Mouse (Mus musculus) liver, embryonic 13.5 days (tissue): ENCODE measurements at regions not wholly inside any gene's neighbourhood (a gene's known extent, or its start where the extent isn't known, plus 50 kb on each side); places are given as distances from the start of the nearest gene placed in this dataset.

ENCODE experiments used
- ATAC-seq: fragments of 200-750 bp; cut with Nextera tagmentation; 2 replicates; pipeline ENCODE4 v1.8.0; 2017; ENCODE audit warnings: low read depth, mild to moderate bottlenecking, moderate number of reproducible peaks, moderate library complexity
- DNase-seq: peaks from one replicate; pipeline ENCODE4 v3.0.0; 2022
- H3K27ac ChIP-seq: fragments of 300-500 bp; sonication (generic); 2 replicates; pipeline ENCODE4 v1.5.1; 2015; ENCODE audit warnings: moderate library complexity, mild to moderate bottlenecking, inconsistent platforms
- H3K27me3 ChIP-seq: fragments of 300-500 bp; sonication (generic); 2 replicates; pipeline ENCODE4 v1.6.1; 2015; ENCODE audit warnings: mild to moderate bottlenecking, inconsistent platforms
- H3K36me3 ChIP-seq: fragments of 300-500 bp; sonication (generic); 2 replicates; pipeline ENCODE4 v1.6.1; 2015; ENCODE audit warnings: mild to moderate bottlenecking, inconsistent platforms
- H3K4me1 ChIP-seq: fragments of 300-500 bp; sonication (generic); replicated peaks from 2 replicates; pipeline ENCODE4 v1.6.1; 2015; ENCODE audit warnings: inconsistent platforms
- H3K4me2 ChIP-seq: fragments of 300-500 bp; sonication (generic); 2 replicates; pipeline ENCODE4 v1.6.1; 2015; ENCODE audit warnings: inconsistent platforms, mild to moderate bottlenecking, moderate library complexity
- H3K4me3 ChIP-seq: fragments of 300-500 bp; sonication (generic); replicated peaks from 2 replicates; pipeline ENCODE4 v1.5.1; 2015; ENCODE audit warnings: mild to moderate bottlenecking, inconsistent platforms
- H3K9ac ChIP-seq: fragments of 300-500 bp; sonication (generic); 2 replicates; pipeline ENCODE4 v1.6.1; 2015; ENCODE audit warnings: mild to moderate bottlenecking, inconsistent platforms
- H3K9me3 ChIP-seq: fragments of 300-500 bp; sonication (generic); replicated peaks from 2 replicates; pipeline ENCODE4 v1.6.1; 2016; ENCODE audit warnings: inconsistent platforms
- WGBS: fragments of 180-500 bp; shearing (Covaris S2); methylation state at CpG from one replicate; pipeline ENCODE4 v1.1.7; 2015; ENCODE audit not compliant: insufficient replicate concordance; 5-methylcytosine and 5-hydroxymethylcytosine counted together

- Histone ChIP-seq H3K27ac (no peak overlapping the region), H3K36me3 (no peaks in the 10 kb centered on the region), H3K4me2 (no peak overlapping the region), H3K9me3 (no peaks in the 10 kb centered on the region), H3K4me3 (no peak overlapping the region), H3K9ac (no peak overlapping the region), H3K4me1 (no peaks in the 10 kb centered on the region), H3K27me3 (no peaks in the 10 kb centered on the region)
- 62% methylated on average over 1 of the region's 1 CpGs for WGBS
- ATAC-seq (no peak), DNase-seq (no peak)
Measured at GRCm38 (mm10) chr1:105169455-105170113, 186.9 kb downstream of the Rnf152 start.

GRCm38 (mm10) chr1:105168808-105169207 is 187.7 kb downstream of the Rnf152 start:
- H3K27ac ChIP-seq = no peak overlapping the region
- H3K9ac ChIP-seq = no peak overlapping the region
- WGBS = 65% methylated on average over 1 of the region's 1 CpGs
- H3K4me2 ChIP-seq = no peak overlapping the region
- H3K27me3 ChIP-seq = no peaks in the 10 kb centered on the region
- H3K9me3 ChIP-seq = no peaks in the 10 kb centered on the region
- no peak overlapping the region for H3K4me3 ChIP-seq
- no peak for DNase-seq
- H3K4me1 ChIP-seq = no peaks in the 10 kb centered on the region
- ATAC-seq = no peak
- no peaks in the 10 kb centered on the region for H3K36me3 ChIP-seq

DNA sequence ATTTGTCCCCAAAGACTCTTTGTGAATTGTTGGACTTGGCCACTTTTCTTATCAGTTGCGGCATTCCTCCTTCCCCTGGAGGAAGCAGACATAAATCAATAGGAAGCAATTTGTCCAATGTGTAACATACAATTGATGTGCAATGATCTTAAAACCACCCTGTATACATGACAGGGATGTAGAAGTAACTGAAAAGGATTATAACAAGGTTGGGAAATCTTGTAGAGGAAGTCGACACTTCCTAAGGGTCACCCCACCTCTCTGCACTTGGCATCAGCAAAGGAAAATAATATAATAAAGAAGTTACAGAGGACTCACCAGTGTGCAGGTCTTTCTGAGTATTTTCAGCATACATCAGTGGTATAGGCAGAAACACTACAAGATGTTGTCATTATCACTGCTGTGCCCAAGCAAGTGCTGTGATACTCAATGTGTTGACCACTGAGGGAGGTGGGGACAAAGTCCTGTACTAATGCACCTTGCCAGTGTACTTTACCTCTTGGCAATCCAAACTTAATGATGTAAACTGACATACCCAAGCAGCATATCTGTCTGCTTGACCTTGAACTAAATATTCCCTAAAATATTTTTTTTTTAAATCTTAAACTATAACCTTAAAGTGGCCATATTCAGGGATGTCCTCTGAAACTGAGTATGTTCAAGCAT is 198.9 kb downstream of the Rnf152 start:
- H3K9me3 ChIP-seq = no peaks in the 10 kb centered on the region

GRCm38 (mm10) chr1:105152175-105152828 is 204.2 kb downstream of the Rnf152 start:
- WGBS = 67% methylated on average over 6 of the region's 6 CpGs
- no peak overlapping the region for H3K4me3 ChIP-seq
- H3K36me3 ChIP-seq = no peaks in the 10 kb centered on the region
- no peak for ATAC-seq
- H3K4me1 ChIP-seq = no peaks in the 10 kb centered on the region
- H3K9ac ChIP-seq = no peak overlapping the region
- DNase-seq = no peak
- H3K9me3 ChIP-seq = no peaks in the 10 kb centered on the region; the same call in 1 of the 2 replicates
- no peak overlapping the region for H3K4me2 ChIP-seq
- H3K27me3 ChIP-seq = no peaks in the 10 kb centered on the region
- no peak overlapping the region for H3K27ac ChIP-seq

More for the DNA sequence above, 198.9 kb downstream of the Rnf152 start:
- Histone ChIP-seq H3K4me3 (no peak overlapping the region), H3K27ac (no peak overlapping the region), H3K27me3 (no peaks in the 10 kb centered on the region), H3K9ac (no peak overlapping the region), H3K4me1 (no peaks in the 10 kb centered on the region), H3K4me2 (no peak overlapping the region), H3K36me3 (no peaks in the 10 kb centered on the region)
- DNase-seq (no peak), ATAC-seq (no peak)
- WGBS = 44% methylated on average over 2 of the region's 2 CpGs

DNA sequence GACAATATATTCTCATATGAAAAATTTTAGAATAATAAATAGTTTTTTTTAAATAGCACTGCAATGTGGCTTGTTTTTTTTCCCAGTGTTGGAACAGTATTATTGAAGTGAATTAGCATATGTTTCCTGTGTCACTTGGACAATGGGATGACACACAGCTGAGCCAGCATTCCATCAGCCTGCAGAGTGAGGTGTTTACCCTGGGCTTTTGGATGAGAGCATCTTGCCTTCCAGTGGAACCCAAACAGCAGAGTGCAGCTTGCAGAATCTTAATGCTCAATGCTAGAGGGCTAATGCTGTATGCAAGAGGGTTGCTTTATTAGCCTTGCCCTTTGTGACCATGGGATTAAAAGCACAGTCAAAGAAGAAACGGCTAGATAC is 205.1 kb downstream of the Rnf152 start:
- H3K4me3 ChIP-seq = no peak overlapping the region
- no peak overlapping the region for H3K4me2 ChIP-seq
- WGBS = 51% methylated on average over 1 of the region's 1 CpGs
- no peak overlapping the region for H3K27ac ChIP-seq
- no peak for ATAC-seq
- no peak overlapping the region for H3K9ac ChIP-seq
- no peak for DNase-seq
- no peaks in the 10 kb centered on the region for H3K27me3 ChIP-seq
- no peaks in the 10 kb centered on the region for H3K36me3 ChIP-seq
- no peaks in the 10 kb centered on the region; the same call in 1 of the 2 replicates for H3K9me3 ChIP-seq
- H3K4me1 ChIP-seq = no peaks in the 10 kb centered on the region

GRCm38 (mm10) chr1:105150624-105151465 is 205.7 kb downstream of the Rnf152 start:
- H3K36me3 ChIP-seq = no peaks in the 10 kb centered on the region
- no peak overlapping the region for H3K4me3 ChIP-seq
- DNase-seq (no peak), ATAC-seq (no peak)
- H3K9ac ChIP-seq = no peak overlapping the region
- no peaks in the 10 kb centered on the region for H3K27me3 ChIP-seq
- no peaks in the 10 kb centered on the region for H3K4me1 ChIP-seq
- H3K4me2 ChIP-seq = no peak overlapping the region
- H3K9me3 ChIP-seq = no peaks in the 10 kb centered on the region; the same call in 1 of the 2 replicates
- 69% methylated on average over 12 of the region's 12 CpGs for WGBS
- no peak overlapping the region for H3K27ac ChIP-seq

- Histone ChIP-seq H3K4me3 (no peak overlapping the region), H3K9me3 (no peaks in the 10 kb centered on the region; the same call in 1 of the 2 replicates), H3K36me3 (no peaks in the 10 kb centered on the region), H3K4me1 (no peaks in the 10 kb centered on the region), H3K27ac (no peak overlapping the region), H3K9ac (no peak overlapping the region), H3K27me3 (no peaks in the 10 kb centered on the region), H3K4me2 (no peak overlapping the region)
- WGBS = 49% methylated on average over 2 of the region's 2 CpGs
- no peak for DNase-seq
- ATAC-seq = no peak
Measured at GRCm38 (mm10) chr1:105148792-105149191, 207.7 kb downstream of the Rnf152 start.

DNA sequence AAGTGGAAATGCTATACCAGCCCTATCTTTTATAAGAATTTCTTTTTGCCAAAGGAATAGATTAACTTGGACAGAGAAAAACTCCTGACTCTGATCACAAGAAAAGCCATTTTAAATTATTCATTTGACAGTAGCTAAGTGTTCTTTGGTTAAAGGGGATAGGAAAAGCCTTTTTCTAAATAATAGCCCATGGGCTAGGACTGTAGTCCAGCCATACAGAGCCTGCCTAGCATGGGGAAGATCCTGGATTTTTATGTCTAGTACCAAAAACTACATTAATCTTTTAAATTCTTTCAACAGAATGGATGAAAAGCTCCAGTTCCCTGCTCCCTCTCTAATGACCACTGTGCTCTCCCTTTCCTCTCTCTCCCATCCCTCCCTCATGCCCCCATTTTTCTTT is 208.5 kb downstream of the Rnf152 start:
- Histone ChIP-seq H3K9ac (no peak overlapping the region), H3K27ac (no peak overlapping the region), H3K36me3 (no peaks in the 10 kb centered on the region), H3K4me1 (no peaks in the 10 kb centered on the region), H3K4me3 (no peak overlapping the region), H3K9me3 (no peaks in the 10 kb centered on the region; the same call in 1 of the 2 replicates), H3K27me3 (no peaks in the 10 kb centered on the region), H3K4me2 (no peak overlapping the region)
- ATAC-seq (no peak), DNase-seq (no peak)

DNA sequence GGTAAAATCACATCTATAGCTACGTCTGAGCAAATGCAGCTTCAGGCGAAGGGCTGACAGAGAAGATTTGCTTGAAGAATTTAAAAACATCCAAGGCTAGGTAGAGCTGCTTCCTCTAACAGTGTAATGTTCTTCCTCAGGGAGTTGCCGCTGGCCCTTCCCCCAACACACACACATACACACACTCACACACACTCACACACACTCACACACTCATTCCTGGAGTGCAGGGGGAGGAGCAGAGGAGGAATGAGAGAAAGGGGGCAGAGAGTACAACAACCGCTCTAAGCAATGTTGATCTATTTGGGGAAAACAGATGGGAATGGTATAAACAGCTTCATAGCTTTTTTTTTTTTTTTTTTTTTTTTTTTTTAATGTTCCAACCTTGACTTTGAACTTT is 232.6 kb downstream of the Rnf152 start:
- WGBS = 46% methylated on average over 4 of the region's 4 CpGs
- Histone ChIP-seq H3K9ac (no peak overlapping the region), H3K36me3 (no peaks in the 10 kb centered on the region), H3K4me1 (no peaks in the 10 kb centered on the region), H3K27me3 (no peaks in the 10 kb centered on the region), H3K27ac (no peak overlapping the region), H3K9me3 (no peaks in the 10 kb centered on the region), H3K4me2 (no peak overlapping the region), H3K4me3 (no peak overlapping the region)
- DNase-seq = no peak
- no peak for ATAC-seq

- 47% methylated on average over 2 of the region's 2 CpGs for WGBS
- Histone ChIP-seq H3K4me1 (no peaks in the 10 kb centered on the region), H3K4me2 (no peak overlapping the region), H3K36me3 (no peaks in the 10 kb centered on the region), H3K27me3 (no peaks in the 10 kb centered on the region), H3K9me3 (no peaks in the 10 kb centered on the region), H3K27ac (no peak overlapping the region), H3K9ac (no peak overlapping the region), H3K4me3 (no peak overlapping the region)
- ATAC-seq (no peak), DNase-seq (no peak)
Measured at GRCm38 (mm10) chr1:105117888-105118287, 238.6 kb downstream of the Rnf152 start.

DNA sequence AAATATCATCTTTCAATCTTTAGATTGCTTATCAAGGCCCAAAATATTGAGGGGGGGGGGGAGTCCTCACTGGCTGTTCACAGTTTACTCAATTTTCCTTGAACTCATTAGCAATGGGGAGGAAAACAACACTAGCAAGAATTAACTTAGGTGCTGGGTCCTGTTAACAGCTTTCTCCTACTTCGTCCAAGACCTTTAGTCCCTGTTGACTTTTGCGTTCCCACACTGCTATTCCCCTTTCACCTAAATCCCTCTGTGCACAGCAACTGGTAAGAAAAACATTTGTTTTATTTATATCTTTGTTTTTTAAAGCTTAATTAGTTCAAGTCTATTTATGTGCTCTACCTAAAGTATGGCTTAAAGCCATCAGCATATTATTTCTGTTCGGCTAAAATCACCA is 240.3 kb downstream of the Rnf152 start:
- Histone ChIP-seq H3K9ac (no peak overlapping the region), H3K36me3 (no peaks in the 10 kb centered on the region), H3K4me2 (no peak overlapping the region), H3K4me3 (no peak overlapping the region), H3K9me3 (no peaks in the 10 kb centered on the region), H3K27ac (no peak overlapping the region), H3K27me3 (no peaks in the 10 kb centered on the region), H3K4me1 (no peaks in the 10 kb centered on the region)
- DNase-seq (no peak), ATAC-seq (no peak)
- WGBS = 71% methylated on average over 3 of the region's 3 CpGs
